Mouse (Mus musculus): ENCODE data around the gene Vegfb. TPM values are rescaled to one million over a fixed set of nuclear protein-coding genes. Genes with fewer than 3 reads are reported as not detected.

The Vegfb gene
- polyA plus RNA-seq, 1 experiment from 2014 or later, result 26.2 TPM

- Histone ChIP-seq H3K36me3 (ENCODE audit: control insufficient read depth, insufficient read depth, low read length) (peaks cover 38% of the 10 kb centered on the region), H3K27ac (replicated peaks) (no peak overlapping the region), H3K4me1 (replicated peaks; ENCODE audit: control insufficient read depth, insufficient read depth) (peaks cover 6% of the 10 kb centered on the region; the same call in 1 of the 2 replicates), H3K4me2 (replicated peaks; ENCODE audit: low read depth) (no peak overlapping the region), H3K9me3 (ENCODE audit: control insufficient read depth, low read length) (no peaks in the 10 kb centered on the region), H3K9ac (ENCODE audit: low read length) (peak overlapping the region; percentile 31; the same call in 1 of the 2 replicates), H3K4me3 (ENCODE audit: low read depth, low read length) (no peak overlapping the region), H3K27me3 (ENCODE audit: control insufficient read depth, insufficient read depth, low read length) (no peaks in the 10 kb centered on the region)
- DNase-seq (ENCODE audit: low spot score) (no peak), ATAC-seq (ENCODE audit: low FRiP score, low TSS enrichment) (no peak)
- 79% methylated on average over 7 of the region's 7 CpGs for WGBS
- TF ChIP-seq CTCF (IDR thresholded peaks at IDR 0.05; ENCODE audit: low read depth), result no peak
- TF ChIP-seq EP300 (optimal IDR thresholded peaks at IDR 0.05), result no peak
Measured at GRCm38 (mm10) chr19:6955424-6955823, 32.0 kb downstream of the Vegfb start.

- DNase-seq (ENCODE audit: low spot score), result peak; percentile 81
- Histone ChIP-seq H3K4me1 (replicated peaks; ENCODE audit: control insufficient read depth, insufficient read depth) (peaks cover 6% of the 10 kb centered on the region; the same call in 1 of the 2 replicates), H3K9me3 (ENCODE audit: control insufficient read depth, low read length) (no peaks in the 10 kb centered on the region), H3K9ac (ENCODE audit: low read length) (no peak overlapping the region), H3K4me3 (ENCODE audit: low read depth, low read length) (no peak overlapping the region), H3K36me3 (ENCODE audit: control insufficient read depth, insufficient read depth, low read length) (peaks cover 32% of the 10 kb centered on the region), H3K27me3 (ENCODE audit: control insufficient read depth, insufficient read depth, low read length) (no peaks in the 10 kb centered on the region), H3K27ac (replicated peaks) (0 out of 2 replicates have a peak overlapping the region, but pooled peaks have one; percentile 25), H3K4me2 (replicated peaks; ENCODE audit: low read depth) (no peak overlapping the region)
- TF ChIP-seq EP300 (optimal IDR thresholded peaks at IDR 0.05) (no peak), CTCF (IDR thresholded peaks at IDR 0.05; ENCODE audit: low read depth) (peak; percentile 70)
- 44% methylated on average over 9 of the region's 9 CpGs for WGBS
- ATAC-seq (ENCODE audit: low FRiP score, low TSS enrichment), result no peak
Measured at GRCm38 (mm10) chr19:6954046-6954445, 33.4 kb downstream of the Vegfb start.

DNA sequence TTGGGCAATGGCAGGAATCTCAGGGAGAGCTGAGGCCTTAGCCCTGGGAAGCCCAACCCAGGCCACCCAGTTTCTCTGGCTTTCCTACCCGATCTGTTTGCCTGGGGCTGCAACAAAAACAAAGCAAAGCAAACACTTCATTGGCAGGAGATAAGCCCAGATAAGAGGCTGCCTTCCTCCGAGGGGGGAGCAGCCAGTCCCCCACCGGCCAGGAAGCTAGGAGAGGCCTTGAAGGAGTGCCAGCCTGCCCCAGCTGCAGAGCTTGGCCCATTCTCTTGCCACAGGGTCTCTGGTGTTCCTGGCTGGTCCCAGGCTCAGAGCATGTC lies 34.8 kb downstream of the Vegfb start:
- H3K4me3 ChIP-seq (ENCODE audit: low read depth, low read length), result 0 out of 2 replicates have a peak overlapping the region, but pooled peaks have one; percentile 65
- H3K9me3 ChIP-seq (ENCODE audit: control insufficient read depth, low read length), result no peaks in the 10 kb centered on the region
- WGBS, result 11% methylated on average over 3 of the region's 3 CpGs

DNA sequence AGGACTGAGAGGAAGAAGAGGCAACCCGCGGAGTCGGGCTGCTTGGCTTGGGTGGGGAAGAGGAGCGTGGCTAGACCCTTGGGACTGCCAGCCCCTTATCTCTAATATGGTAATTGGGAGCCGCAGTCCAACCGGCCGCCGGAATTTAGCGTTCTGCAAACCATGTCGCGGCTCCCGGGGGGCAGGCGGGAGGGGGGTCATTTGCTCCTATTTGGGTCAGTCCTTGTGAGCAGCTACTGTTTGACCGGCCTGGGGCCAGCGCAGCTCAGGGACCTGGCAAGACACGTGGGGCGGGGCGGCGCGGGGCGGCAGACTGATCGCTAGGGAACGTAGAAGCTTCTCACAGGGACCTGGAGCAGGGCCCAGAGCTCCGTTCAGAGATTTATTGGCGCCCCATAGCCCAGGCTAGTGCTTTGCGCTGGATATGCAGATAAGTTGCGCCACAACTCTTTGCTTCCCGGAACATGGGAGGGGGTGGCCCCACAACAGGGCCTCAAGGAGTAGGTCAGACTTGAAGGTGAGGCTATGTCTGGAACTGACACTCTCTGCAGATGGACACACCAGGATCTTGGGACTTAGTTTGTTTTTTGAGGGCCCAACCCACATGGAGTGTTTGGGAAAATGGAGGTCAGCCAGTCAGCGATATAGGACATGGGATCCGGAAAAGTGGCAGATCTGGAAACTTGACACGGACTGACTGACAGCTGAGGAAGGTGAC lies 35.3 kb downstream of the Vegfb start:
- Histone ChIP-seq H3K27me3 (ENCODE audit: control insufficient read depth, insufficient read depth, low read length) (no peaks in the 10 kb centered on the region), H3K36me3 (ENCODE audit: control insufficient read depth, insufficient read depth, low read length) (peaks cover 19% of the 10 kb centered on the region), H3K4me3 (ENCODE audit: low read depth, low read length) (peak overlapping the region; percentile 65), H3K4me2 (replicated peaks; ENCODE audit: low read depth) (peak overlapping the region; percentile 89), H3K9me3 (ENCODE audit: control insufficient read depth, low read length) (no peaks in the 10 kb centered on the region), H3K9ac (ENCODE audit: low read length) (peak overlapping the region; percentile 61), H3K27ac (replicated peaks) (peak overlapping the region; percentile 94), H3K4me1 (replicated peaks; ENCODE audit: control insufficient read depth, insufficient read depth) (peaks cover 6% of the 10 kb centered on the region; the same call in 1 of the 2 replicates)
- TF ChIP-seq EP300 (optimal IDR thresholded peaks at IDR 0.05), result no peak
- TF ChIP-seq CTCF (IDR thresholded peaks at IDR 0.05; ENCODE audit: low read depth), result no peak
- ATAC-seq (ENCODE audit: low FRiP score, low TSS enrichment) (peak; percentile 62), DNase-seq (ENCODE audit: low spot score) (peak; percentile 86)
- 2% methylated on average over 31 of the region's 31 CpGs for WGBS

More for the DNA sequence above, 34.8 kb downstream of the Vegfb start:
- Histone ChIP-seq H3K36me3 (ENCODE audit: control insufficient read depth, insufficient read depth, low read length) (peaks cover 20% of the 10 kb centered on the region), H3K4me1 (replicated peaks; ENCODE audit: control insufficient read depth, insufficient read depth) (peaks cover 6% of the 10 kb centered on the region; the same call in 1 of the 2 replicates), H3K27ac (replicated peaks) (peak overlapping the region; percentile 94), H3K27me3 (ENCODE audit: control insufficient read depth, insufficient read depth, low read length) (no peaks in the 10 kb centered on the region), H3K4me2 (replicated peaks; ENCODE audit: low read depth) (peak overlapping the region; percentile 89), H3K9ac (ENCODE audit: low read length) (peak overlapping the region; percentile 19; the same call in 1 of the 2 replicates)
- TF ChIP-seq EP300 (optimal IDR thresholded peaks at IDR 0.05) (peak; percentile 81), CTCF (IDR thresholded peaks at IDR 0.05; ENCODE audit: low read depth) (peak; percentile 2; the same call in 1 of the 2 replicates)
- ATAC-seq (ENCODE audit: low FRiP score, low TSS enrichment) (peak; percentile 49), DNase-seq (ENCODE audit: low spot score) (peak; percentile 85)

DNA sequence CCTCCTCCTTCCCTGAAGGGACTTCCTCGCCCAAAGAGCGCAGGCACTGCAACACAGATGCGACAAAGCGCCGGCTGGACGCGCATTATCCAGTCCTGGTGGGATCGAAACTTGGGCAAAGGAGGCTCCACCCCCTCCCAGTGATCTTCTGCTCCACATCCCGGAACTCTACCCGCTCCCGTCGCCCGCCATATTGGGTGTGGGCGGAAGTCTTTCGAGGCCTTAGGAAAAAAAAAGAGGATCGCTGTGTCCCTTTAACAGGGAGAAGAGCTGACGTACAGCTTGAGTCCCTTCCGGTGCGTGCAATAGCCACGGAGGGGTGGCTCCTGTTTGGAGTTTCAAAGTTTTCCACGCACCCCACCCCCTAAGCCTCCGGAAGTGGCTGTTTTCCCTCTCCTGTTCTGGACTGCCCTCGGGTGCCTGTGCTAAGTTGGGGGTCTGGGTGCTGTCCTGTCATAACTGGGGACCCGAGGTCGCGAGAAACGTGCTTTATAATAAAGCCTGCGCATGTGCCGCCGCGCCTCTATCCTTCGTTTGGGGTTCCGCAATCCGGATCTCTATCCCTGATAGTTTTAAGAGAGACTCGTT lies 36.0 kb downstream of the Vegfb start:
- peak; percentile 73 for ATAC-seq (ENCODE audit: low FRiP score, low TSS enrichment)

More for the DNA sequence above, 36.0 kb downstream of the Vegfb start:
- Histone ChIP-seq H3K27me3 (ENCODE audit: control insufficient read depth, insufficient read depth, low read length) (no peaks in the 10 kb centered on the region), H3K4me1 (replicated peaks; ENCODE audit: control insufficient read depth, insufficient read depth) (peaks cover 6% of the 10 kb centered on the region; the same call in 1 of the 2 replicates), H3K4me3 (ENCODE audit: low read depth, low read length) (peak overlapping the region; percentile 65), H3K9me3 (ENCODE audit: control insufficient read depth, low read length) (no peaks in the 10 kb centered on the region), H3K9ac (ENCODE audit: low read length) (peak overlapping the region; percentile 79), H3K36me3 (ENCODE audit: control insufficient read depth, insufficient read depth, low read length) (peaks cover 14% of the 10 kb centered on the region), H3K4me2 (replicated peaks; ENCODE audit: low read depth) (peak overlapping the region; percentile 89), H3K27ac (replicated peaks) (peak overlapping the region; percentile 94)
- TF ChIP-seq CTCF (IDR thresholded peaks at IDR 0.05; ENCODE audit: low read depth) (no peak), EP300 (optimal IDR thresholded peaks at IDR 0.05) (peak; percentile 93)
- WGBS, result under 1% methylated on average over 35 of the region's 35 CpGs
- peak; percentile 95 for DNase-seq (ENCODE audit: low spot score)

Data from stomach, postnatal 0 days (tissue).